Mouse (Mus musculus): ENCODE results near the gene Dchs1.

Gene Dchs1

GRCm38 (mm10) chr7:105783861-105784260, 3.6 kb downstream of the Dchs1 start:
- DNase-seq: no peak

- DNase-seq: peak; percentile 51 to 54
Measured at GRCm38 (mm10) chr7:105778553-105779265, 8.7 kb downstream of the Dchs1 start.

- peak; percentile 43 to 58 for DNase-seq
Measured at GRCm38 (mm10) chr7:105777797-105778552, 9.5 kb downstream of the Dchs1 start.

- DNase-seq: no peak
Measured at GRCm38 (mm10) chr7:105777316-105777715, 10.1 kb downstream of the Dchs1 start.

GRCm38 (mm10) chr7:105776026-105776425, 11.4 kb downstream of the Dchs1 start:
- DNase-seq: no peak

- no peak for DNase-seq
Measured at GRCm38 (mm10) chr7:105774661-105775060, 12.8 kb downstream of the Dchs1 start.

DNA sequence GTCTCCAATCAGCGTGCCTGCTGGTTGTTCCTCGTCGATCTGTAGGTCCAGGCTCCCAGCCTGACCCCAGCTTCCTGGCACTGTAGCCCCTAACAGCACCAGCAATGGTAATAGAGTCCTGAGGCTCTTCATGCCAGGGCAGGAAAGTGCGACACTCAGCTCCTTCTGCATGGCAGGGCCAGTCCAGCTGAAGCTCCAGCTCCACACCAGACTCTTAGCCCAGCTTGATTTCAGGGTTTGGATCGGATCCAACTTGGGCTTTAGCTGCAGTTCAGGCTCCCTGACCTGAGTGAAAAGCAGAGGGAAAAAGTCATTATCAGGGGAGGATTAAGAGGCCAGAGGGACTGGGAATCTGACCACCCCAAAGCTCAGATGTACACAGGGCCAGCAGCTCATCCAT, 14.4 kb downstream of the Dchs1 start:
- no peak for DNase-seq

GRCm38 (mm10) chr7:105772331-105772730, 15.1 kb downstream of the Dchs1 start:
- no peak for DNase-seq

DNA sequence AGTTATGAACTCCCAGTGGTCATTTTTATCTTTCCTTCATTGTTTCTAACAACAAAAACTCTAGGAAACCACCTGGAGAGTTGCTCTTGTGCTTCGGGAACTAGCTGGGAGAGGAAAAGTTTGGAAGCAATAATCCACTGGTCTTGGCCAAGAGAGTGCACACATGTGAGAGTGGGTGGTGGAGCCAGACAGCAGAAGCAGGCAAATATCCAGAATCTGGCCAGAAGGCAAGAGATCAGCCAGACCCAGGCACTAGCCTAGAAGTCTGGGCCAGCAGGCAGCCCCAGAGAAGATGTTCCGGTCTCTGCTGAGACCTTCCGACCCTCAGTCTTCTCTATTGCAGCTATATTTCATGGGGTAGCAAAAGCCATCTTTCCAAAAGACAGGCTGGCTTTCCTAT, 17.5 kb downstream of the Dchs1 start:
- peak in 1 of 2 experiments; percentile 23 for DNase-seq

GRCm38 (mm10) chr7:105767729-105768165, 19.7 kb downstream of the Dchs1 start:
- DNase-seq: peak in 1 of 2 experiments; percentile 23

DNA sequence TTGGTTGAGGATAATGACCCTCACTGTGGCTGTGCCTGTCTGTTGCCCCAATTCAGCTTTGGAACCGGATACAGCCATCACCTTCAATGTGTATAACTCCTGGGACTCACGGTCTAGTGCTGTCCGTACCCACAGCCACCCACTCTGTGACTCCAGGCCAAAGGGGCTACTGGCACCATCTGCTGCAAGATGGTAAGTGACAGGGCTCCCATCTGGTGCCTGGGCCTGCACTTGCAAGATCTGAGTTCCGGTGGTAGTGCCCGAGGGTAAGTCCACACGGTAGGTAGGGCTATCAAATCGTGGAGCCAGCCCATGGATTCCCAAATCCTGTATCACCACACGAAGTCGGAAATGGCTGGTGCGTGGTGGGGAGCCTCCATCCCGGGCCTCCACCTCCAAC, 23.1 kb downstream of the Dchs1 start:
- no peak for DNase-seq

- no peak for DNase-seq
Measured at GRCm38 (mm10) chr7:105762517-105763270, 24.8 kb downstream of the Dchs1 start.

GRCm38 (mm10) chr7:105761813-105762484, 25.5 kb downstream of the Dchs1 start:
- DNase-seq: no peak

DNA sequence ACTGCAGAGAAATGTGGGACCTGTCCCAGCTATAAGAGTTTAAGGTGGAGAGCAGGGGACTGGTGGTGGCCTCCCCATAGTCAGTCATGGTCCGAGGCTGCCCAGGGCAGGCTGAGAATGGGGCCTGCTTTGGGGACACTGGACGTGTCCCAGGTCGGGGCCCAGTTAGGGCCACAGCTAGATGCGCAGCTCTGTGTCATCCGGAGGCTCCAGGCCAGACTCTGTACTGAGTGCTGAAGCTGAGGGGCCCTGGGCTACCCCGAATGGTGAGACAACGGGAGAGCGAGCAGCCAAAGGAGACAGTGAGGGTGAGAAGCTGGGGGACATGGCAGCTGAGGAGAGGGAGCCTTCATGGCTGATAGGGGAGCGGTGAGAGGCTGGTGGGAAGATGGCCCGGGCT, 34.2 kb downstream of the Dchs1 start:
- DNase-seq: no peak

DNA sequence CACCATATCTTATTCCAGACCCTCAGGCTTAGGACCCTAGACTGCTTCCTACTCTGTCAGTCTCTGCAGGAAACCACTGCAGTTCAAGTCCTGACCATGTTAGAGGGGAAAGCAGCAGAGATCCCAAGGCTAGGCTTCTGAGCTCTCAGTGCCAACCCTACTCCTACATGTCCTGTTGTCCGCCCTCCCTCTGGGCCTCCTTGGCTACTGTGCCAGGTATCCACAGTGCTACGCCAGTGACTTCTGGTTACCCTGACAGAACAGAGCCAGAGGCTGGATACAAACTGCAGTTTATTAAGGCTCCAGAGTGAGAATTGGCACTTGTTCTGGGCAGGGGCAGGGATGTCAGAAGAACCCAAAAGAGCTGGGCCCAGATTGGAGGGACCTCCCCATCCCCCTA, 34.7 kb downstream of the Dchs1 start:
- DNase-seq: no peak

DNA sequence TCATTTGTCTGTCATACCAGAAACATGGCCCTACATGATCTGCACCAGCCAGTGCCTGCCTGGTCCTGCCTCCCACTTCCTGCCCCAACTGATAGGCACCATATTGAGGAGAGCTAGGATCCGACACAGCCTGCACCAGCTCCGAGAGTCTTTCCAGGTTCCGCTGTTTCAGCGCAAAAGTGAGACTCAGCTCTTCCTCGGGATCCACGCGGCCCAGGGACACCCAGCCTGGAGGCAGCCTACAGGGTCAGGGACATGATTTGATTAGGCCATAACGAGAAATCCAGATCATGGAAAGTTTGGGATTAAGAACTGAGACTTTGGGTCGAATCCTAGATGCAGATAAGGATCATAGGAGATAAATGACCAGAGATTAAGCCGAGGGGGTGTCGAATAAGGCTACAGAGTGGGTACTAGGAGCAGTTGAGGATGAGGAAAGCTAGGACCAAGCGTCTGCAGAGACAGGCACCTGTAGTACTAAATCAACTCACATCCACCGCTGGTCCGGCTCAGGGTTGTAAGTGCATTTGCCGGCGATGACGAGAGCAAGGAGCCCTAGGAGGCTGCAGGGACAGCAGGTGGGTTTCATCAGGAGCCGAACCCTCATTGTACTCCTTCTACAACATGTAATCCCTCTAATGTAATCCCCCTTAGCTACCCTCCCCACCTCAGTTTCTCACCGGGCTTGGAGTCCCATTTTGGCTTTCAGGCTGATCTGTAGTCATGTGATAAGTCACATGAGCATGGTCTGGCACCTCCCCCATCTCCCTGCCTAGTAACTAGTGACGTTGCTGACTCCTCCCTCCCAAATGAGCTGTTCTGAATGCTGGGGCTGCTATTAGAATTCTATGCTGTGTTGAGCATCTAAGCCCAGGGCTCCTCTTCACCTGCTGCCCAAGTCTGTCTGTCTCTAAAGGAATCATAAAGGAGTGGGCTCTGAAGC, 35.7 kb downstream of the Dchs1 start, which contains the start of gene Tpp1:
Gene Tpp1 (minus strand): TSS at position 745 of the 943 bp plus-strand sequence.
- DNase-seq: peak; percentile 94 to 95

DNA sequence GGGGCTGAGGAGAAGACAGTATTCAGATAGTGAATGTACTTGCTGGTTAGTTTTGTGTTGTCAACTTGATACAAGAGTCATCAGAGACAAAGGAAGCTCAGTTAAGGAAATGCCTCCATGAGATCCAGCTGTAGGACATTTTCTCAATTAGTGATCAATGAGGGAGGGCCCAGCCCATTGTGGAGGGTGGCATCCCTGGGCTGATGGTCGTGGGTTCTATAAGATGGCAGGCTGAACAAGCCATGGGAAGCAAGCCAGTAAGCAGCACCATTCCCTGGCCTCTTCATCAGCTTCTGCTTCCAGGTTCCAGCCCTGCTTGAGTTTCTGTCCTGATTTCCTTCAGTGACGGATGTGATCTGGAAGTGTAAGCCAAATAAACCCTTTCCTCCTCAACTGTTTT, 39.7 kb downstream of the Dchs1 start:
- DNase-seq: no peak

GRCm38 (mm10) chr7:105743926-105744590, 43.4 kb downstream of the Dchs1 start, which contains the start of gene Taf10:
Gene Taf10 (minus strand): TSS chr7:105744361.
- peak; percentile 90 to 91 for DNase-seq

GRCm38 (mm10) chr7:105743246-105743925, 44.1 kb downstream of the Dchs1 start:
- peak in 1 of 2 experiments; percentile 2 for DNase-seq

- DNase-seq: peak in 1 of 2 experiments; percentile 2
Measured at GRCm38 (mm10) chr7:105742539-105743215, 44.8 kb downstream of the Dchs1 start.
